Mouse (Mus musculus) heart, embryonic 16.5 days (tissue): ENCODE results near the gene Pgam5. TPM values are rescaled to one million over a fixed set of nuclear protein-coding genes. Genes with fewer than 3 reads are reported as not detected.

Experiments used
- ATAC-seq: fragments of 200-750 bp; cut with Nextera tagmentation; replicated peaks from 2 replicates; pipeline ENCODE4 v1.8.0; 2017; ENCODE audit warnings: moderate number of reproducible peaks; ENCODE audit not compliant: insufficient read depth, low FRiP score; ENCODE audit errors: extremely low read depth
- H3K27ac ChIP-seq: fragments of 300-500 bp; sonication (generic); 2 replicates; pipeline ENCODE4 v1.5.1; 2014; ENCODE audit warnings: mild to moderate bottlenecking, low read length, control low read depth, moderate library complexity
- H3K27me3 ChIP-seq: fragments of 300-500 bp; sonication (generic); 2 replicates; pipeline ENCODE4 v1.6.1; 2014; ENCODE audit warnings: low read length, mixed read lengths; ENCODE audit not compliant: control insufficient read depth, insufficient read depth
- H3K36me3 ChIP-seq: fragments of 300-500 bp; sonication (generic); 2 replicates; pipeline ENCODE4 v1.6.1; 2014; ENCODE audit not compliant: control insufficient read depth, insufficient read depth
- H3K4me1 ChIP-seq: fragments of 300-500 bp; sonication (generic); 2 replicates; pipeline ENCODE4 v1.6.1; 2014; ENCODE audit warnings: low read length, mixed read lengths; ENCODE audit not compliant: control insufficient read depth, insufficient read depth
- H3K4me2 ChIP-seq: fragments of 300-500 bp; sonication (generic); 2 replicates; pipeline ENCODE4 v1.6.1; 2014; ENCODE audit warnings: low read depth, mild to moderate bottlenecking, control low read depth, low read length
- H3K4me3 ChIP-seq: fragments of 300-500 bp; sonication (generic); 2 replicates; pipeline ENCODE4 v1.5.1; 2014; ENCODE audit warnings: mild to moderate bottlenecking, control low read depth, low read length
- H3K9ac ChIP-seq: fragments of 300-500 bp; sonication (generic); 2 replicates; pipeline ENCODE4 v1.6.1; 2014; ENCODE audit warnings: low read length, control low read depth
- H3K9me3 ChIP-seq: fragments of 300-500 bp; sonication (generic); replicated peaks from 2 replicates; pipeline ENCODE4 v1.6.1; 2016; ENCODE audit warnings: low read length; ENCODE audit not compliant: control insufficient read depth
- WGBS: fragments of 180-500 bp; shearing (Covaris S2); extraction: QIAGEN DNeasy Blood & Tissue Kit; methylation state at CpG from one replicate; pipeline ENCODE4 v1.1.7; 2014; 5-methylcytosine and 5-hydroxymethylcytosine counted together
- polyA plus RNA-seq: library from polyadenylated mRNA; unstranded; fragments of >200 nt; fragmentation: Nextera tagmentation; extraction: Ambion mirVana; gene quantifications from 2 replicates; pipeline ENCODE4 v1.2.1, GENCODE M21; 2015

Gene Pgam5
- polyA plus RNA-seq, result 51.5 and 51.7 TPM in 2 replicates

GRCm38 (mm10) chr5:110269141-110270101, at the start of gene Pgam5:
Pgam5 (minus strand) TSS chr5:110269913.
- Histone ChIP-seq H3K4me3 (peak within 1 kb of the TSS; percentile 75), H3K9ac (peak within 1 kb of the TSS; percentile 87), H3K9me3 (no peaks in the 10 kb centered on the region), H3K27me3 (no peaks in the 10 kb centered on the region), H3K27ac (peak within 1 kb of the TSS; percentile 67), H3K4me2 (peak within 1 kb of the TSS; percentile 97), H3K36me3 (peaks cover 24% of the 10 kb centered on the region), H3K4me1 (peaks cover 7% of the 10 kb centered on the region)
- ATAC-seq, result peak; percentile 83
- WGBS, result under 1% methylated on average over 66 of the region's 66 CpGs

- WGBS, result 89% methylated on average over 3 of the region's 3 CpGs
- Histone ChIP-seq H3K4me1 (no peaks in the 10 kb centered on the region), H3K4me3 (no peak overlapping the region), H3K27me3 (no peaks in the 10 kb centered on the region), H3K27ac (no peak overlapping the region), H3K36me3 (peaks cover 23% of the 10 kb centered on the region), H3K9ac (no peak overlapping the region), H3K9me3 (no peaks in the 10 kb centered on the region), H3K4me2 (no peak overlapping the region)
- no peak for ATAC-seq
Observed at GRCm38 (mm10) chr5:110313127-110313526, 43.4 kb upstream of the Pgam5 start.

DNA sequence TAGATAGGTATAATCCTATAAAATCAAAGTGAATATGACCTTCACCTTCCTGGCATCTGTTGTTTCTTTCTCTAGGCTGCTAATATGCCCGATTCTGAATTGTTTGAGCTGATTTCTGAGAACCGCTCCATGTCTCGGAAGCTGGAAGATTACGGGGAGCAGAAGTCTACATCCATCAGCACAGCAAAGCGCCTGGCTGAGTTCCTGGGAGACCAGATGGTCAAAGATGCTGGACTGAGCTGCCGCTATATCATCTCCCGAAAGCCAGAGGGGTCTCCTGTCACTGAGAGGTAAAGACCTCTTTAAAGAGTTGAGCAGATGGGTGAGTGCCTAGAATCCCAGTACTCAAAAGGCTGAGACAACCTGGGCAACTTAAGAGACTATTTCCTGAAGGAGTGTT, 39.1 kb upstream of the Pgam5 start:
- ATAC-seq, result no peak

GRCm38 (mm10) chr5:110300591-110300990, 30.9 kb upstream of the Pgam5 start:
- no peak for ATAC-seq
- H3K4me2 ChIP-seq, result no peak overlapping the region
- no peaks in the 10 kb centered on the region for H3K4me1 ChIP-seq
- no peaks in the 10 kb centered on the region for H3K9me3 ChIP-seq
- 93% methylated on average over 2 of the region's 2 CpGs for WGBS
- no peak overlapping the region for H3K4me3 ChIP-seq
- H3K27ac ChIP-seq, result no peak overlapping the region
- H3K9ac ChIP-seq, result no peak overlapping the region
- no peaks in the 10 kb centered on the region for H3K27me3 ChIP-seq
- peaks cover 39% of the 10 kb centered on the region for H3K36me3 ChIP-seq

More for the DNA sequence above, 39.1 kb upstream of the Pgam5 start:
- Histone ChIP-seq H3K4me2 (no peak overlapping the region), H3K36me3 (peaks cover 20% of the 10 kb centered on the region), H3K27me3 (no peaks in the 10 kb centered on the region), H3K4me1 (no peaks in the 10 kb centered on the region), H3K4me3 (no peak overlapping the region), H3K27ac (no peak overlapping the region), H3K9ac (no peak overlapping the region), H3K9me3 (no peaks in the 10 kb centered on the region)
- 91% methylated on average over 7 of the region's 7 CpGs for WGBS

GRCm38 (mm10) chr5:110296637-110297036, 26.9 kb upstream of the Pgam5 start:
- H3K36me3 ChIP-seq, result peaks cover 38% of the 10 kb centered on the region
- 91% methylated on average over 1 of the region's 1 CpGs for WGBS

GRCm38 (mm10) chr5:110291649-110292048, 21.9 kb upstream of the Pgam5 start:
- Histone ChIP-seq H3K4me2 (no peak overlapping the region), H3K27me3 (no peaks in the 10 kb centered on the region), H3K4me1 (peaks cover 3% of the 10 kb centered on the region; the same call in 1 of the 2 replicates), H3K4me3 (no peak overlapping the region), H3K36me3 (peaks cover 26% of the 10 kb centered on the region), H3K27ac (no peak overlapping the region), H3K9me3 (no peaks in the 10 kb centered on the region), H3K9ac (no peak overlapping the region)
- ATAC-seq, result no peak
- WGBS, result 90% methylated on average over 1 of the region's 1 CpGs

More at GRCm38 (mm10) chr5:110296637-110297036, 26.9 kb upstream of the Pgam5 start:
- Histone ChIP-seq H3K9me3 (no peaks in the 10 kb centered on the region), H3K4me3 (no peak overlapping the region), H3K27ac (no peak overlapping the region), H3K4me1 (no peaks in the 10 kb centered on the region), H3K4me2 (no peak overlapping the region), H3K9ac (no peak overlapping the region), H3K27me3 (no peaks in the 10 kb centered on the region)
- ATAC-seq, result no peak

- ATAC-seq, result no peak
- H3K36me3 ChIP-seq, result peaks cover 6% of the 10 kb centered on the region; the same call in 1 of the 2 replicates
- H3K27ac ChIP-seq, result no peak overlapping the region
- peak overlapping the region; percentile 91 for H3K4me3 ChIP-seq
- WGBS, result 54% methylated on average over 2 of the region's 2 CpGs
- no peaks in the 10 kb centered on the region for H3K27me3 ChIP-seq
- 0 out of 2 replicates have a peak overlapping the region, but pooled peaks have one; percentile 38 for H3K9ac ChIP-seq
- peak overlapping the region; percentile 99 for H3K4me2 ChIP-seq
- H3K9me3 ChIP-seq, result no peaks in the 10 kb centered on the region
- peaks cover 13% of the 10 kb centered on the region for H3K4me1 ChIP-seq
Observed at GRCm38 (mm10) chr5:110287084-110287475, 17.4 kb upstream of the Pgam5 start.

GRCm38 (mm10) chr5:110286446-110287083, 16.9 kb upstream of the Pgam5 start:
- no peaks in the 10 kb centered on the region for H3K9me3 ChIP-seq
- H3K4me1 ChIP-seq, result peaks cover 13% of the 10 kb centered on the region
- peak overlapping the region; percentile 91 for H3K4me3 ChIP-seq
- H3K4me2 ChIP-seq, result peak overlapping the region; percentile 99
- ATAC-seq, result peak; percentile 61
- peak overlapping the region; percentile 86 for H3K9ac ChIP-seq
- WGBS, result 2% methylated on average over 30 of the region's 31 CpGs
- peak overlapping the region; percentile 76 for H3K27ac ChIP-seq
- H3K27me3 ChIP-seq, result no peaks in the 10 kb centered on the region
- H3K36me3 ChIP-seq, result peaks cover 6% of the 10 kb centered on the region; the same call in 1 of the 2 replicates
